Mouse (Mus musculus) kidney, embryonic 14.5 days (tissue): Measurements from ENCODE around the gene 1700020A23Rik. TPM values are rescaled to one million over a fixed set of nuclear protein-coding genes. Genes with fewer than 3 reads are reported as not detected.
"Not testable (repeated sequence)": the region's sequence is repeated elsewhere in the genome, so short reads cannot be mapped to it uniquely, and the experiment has no call there.

Experiments used
- ATAC-seq: fragments of 200-750 bp; cut with Nextera tagmentation; 2 replicates; pipeline ENCODE4 v1.8.0; 2017; ENCODE audit warnings: moderate number of reproducible peaks, mild to moderate bottlenecking, moderate TSS enrichment, moderate library complexity; ENCODE audit not compliant: low FRiP score, low TSS enrichment
- H3K27ac ChIP-seq: fragments of 300-500 bp; sonication (generic); 2 replicates; pipeline ENCODE4 v1.5.1; 2014; ENCODE audit warnings: low read depth, mild to moderate bottlenecking, low read length, moderate library complexity, mixed read lengths
- H3K27me3 ChIP-seq: fragments of 300-500 bp; sonication (generic); 2 replicates; pipeline ENCODE4 v1.6.1; 2014; ENCODE audit warnings: mild to moderate bottlenecking, low read length; ENCODE audit not compliant: control insufficient read depth, insufficient read depth
- H3K36me3 ChIP-seq: fragments of 300-500 bp; sonication (generic); 2 replicates; pipeline ENCODE4 v1.6.1; 2014; ENCODE audit warnings: low read length, mixed read lengths; ENCODE audit not compliant: control insufficient read depth, insufficient read depth
- H3K4me1 ChIP-seq: fragments of 300-500 bp; sonication (generic); 2 replicates; pipeline ENCODE4 v1.6.1; 2014; ENCODE audit warnings: low read length, mixed read lengths; ENCODE audit not compliant: control insufficient read depth, insufficient read depth
- H3K4me2 ChIP-seq: fragments of 300-500 bp; sonication (generic); replicated peaks from 2 replicates; pipeline ENCODE4 v1.6.1; 2014; ENCODE audit warnings: low read depth, mild to moderate bottlenecking, low read length
- H3K4me3 ChIP-seq: fragments of 300-500 bp; sonication (generic); 2 replicates; pipeline ENCODE4 v1.5.1; 2014; ENCODE audit warnings: mild to moderate bottlenecking, low read length
- H3K9ac ChIP-seq: fragments of 300-500 bp; sonication (generic); 2 replicates; pipeline ENCODE4 v1.6.1; 2014; ENCODE audit warnings: low read depth, mild to moderate bottlenecking, low read length, moderate library complexity
- H3K9me3 ChIP-seq: fragments of 300-500 bp; sonication (generic); 2 replicates; pipeline ENCODE4 v1.6.1; 2016; ENCODE audit warnings: low read length; ENCODE audit not compliant: control insufficient read depth
- WGBS: fragments of 180-500 bp; shearing (Covaris S2); extraction: QIAGEN DNeasy Blood & Tissue Kit; methylation state at CpG from one replicate; pipeline ENCODE4 v1.1.7; 2014; 5-methylcytosine and 5-hydroxymethylcytosine counted together
- polyA plus RNA-seq: library from polyadenylated mRNA; unstranded; fragments of >200 nt; fragmentation: Nextera tagmentation; extraction: Ambion mirVana; gene quantifications from 2 replicates; pipeline ENCODE4 v1.2.1, GENCODE M21; 2014

1700020A23Rik gene
- polyA plus RNA-seq, result 0.40 TPM in 1 of 2 replicates, not detected in the other

DNA sequence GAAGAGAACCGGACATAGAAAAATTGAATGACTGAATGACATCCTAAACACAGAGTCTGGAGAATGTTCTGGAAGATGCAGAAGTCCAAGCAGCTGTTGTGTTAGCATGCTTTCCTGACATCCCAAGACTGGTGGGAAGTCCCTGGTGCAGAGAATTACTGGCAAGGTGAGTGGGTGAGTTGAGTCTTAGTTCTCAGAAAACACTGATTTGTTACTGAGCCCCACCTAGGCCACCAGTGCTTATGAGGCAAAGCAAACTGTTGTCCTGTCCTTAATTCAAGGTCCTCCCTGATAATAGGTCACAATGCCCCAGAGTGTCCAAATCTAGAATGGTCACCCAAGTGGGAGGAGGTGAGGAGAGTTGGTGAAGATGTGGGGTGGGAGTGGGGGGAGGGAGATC is at the start of gene 1700020A23Rik, which contains the start of gene Gm28372:
Gene 1700020A23Rik, plus strand, starts transcription at position 321 of the 400 bp plus-strand sequence.
Gene Gm28372, plus strand, starts transcription at position 301 of the 400 bp plus-strand sequence.
- Histone ChIP-seq H3K27me3 (no peaks in the 10 kb centered on the region), H3K4me3 (no peak within 1 kb of the TSS), H3K9me3 (no peaks in the 10 kb centered on the region), H3K36me3 (no peaks in the 10 kb centered on the region), H3K4me1 (peaks cover 9% of the 10 kb centered on the region; the same call in 1 of the 2 replicates), H3K9ac (no peak within 1 kb of the TSS), H3K27ac (no peak within 1 kb of the TSS), H3K4me2 (no peak within 1 kb of the TSS)
- ATAC-seq, result no peak
- 88% methylated on average over 1 of the region's 1 CpGs for WGBS

DNA sequence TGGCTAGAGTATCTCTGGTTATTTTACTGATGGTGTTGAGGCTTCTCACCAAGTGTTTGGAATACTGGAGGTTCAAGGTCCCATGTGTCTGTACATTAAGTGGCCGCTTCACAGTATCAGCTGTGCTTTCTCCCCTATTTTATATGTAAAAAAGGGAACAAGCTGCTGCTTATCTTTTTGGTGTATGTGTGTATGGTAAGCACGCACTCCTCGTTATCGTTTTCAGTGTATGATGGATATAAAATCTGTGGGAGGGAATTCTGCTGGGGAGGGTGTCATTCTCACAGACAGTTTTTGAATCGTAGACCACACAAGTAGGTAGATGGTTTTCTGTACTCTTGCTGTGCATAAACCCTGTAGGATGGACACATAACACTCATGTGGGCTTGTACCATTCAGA is 47.5 kb upstream of the 1700020A23Rik start:
- H3K36me3 ChIP-seq, result no peaks in the 10 kb centered on the region
- H3K27me3 ChIP-seq, result peaks cover 30% of the 10 kb centered on the region
- no peak overlapping the region for H3K4me3 ChIP-seq
- 93% methylated on average over 5 of the region's 5 CpGs for WGBS
- no peaks in the 10 kb centered on the region for H3K9me3 ChIP-seq
- no peak overlapping the region for H3K9ac ChIP-seq
- H3K4me1 ChIP-seq, result no peaks in the 10 kb centered on the region
- ATAC-seq, result no peak
- H3K4me2 ChIP-seq, result no peak overlapping the region
- no peak overlapping the region for H3K27ac ChIP-seq

DNA sequence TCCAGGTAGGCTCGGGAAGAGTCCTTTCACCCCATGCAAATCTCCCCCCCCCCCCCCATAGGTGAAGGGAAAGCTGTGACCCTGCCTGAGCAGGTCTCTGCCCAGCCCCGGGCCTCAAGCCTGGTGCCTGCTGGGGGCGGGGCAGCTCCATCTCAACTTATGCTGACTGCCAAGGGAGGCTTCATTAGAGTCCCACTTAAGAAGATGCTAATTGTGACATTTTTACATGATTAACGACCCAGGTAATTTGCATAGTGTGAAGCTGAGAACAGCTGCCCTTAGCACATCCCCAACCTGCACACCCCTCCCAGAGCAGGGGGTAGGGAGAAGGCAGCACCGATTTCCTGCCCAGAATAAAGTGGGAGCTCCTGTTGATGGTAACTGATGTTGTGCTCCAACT is 46.2 kb upstream of the 1700020A23Rik start:
- Histone ChIP-seq H3K9ac (no peak overlapping the region), H3K4me1 (no peaks in the 10 kb centered on the region), H3K27me3 (peaks cover 42% of the 10 kb centered on the region), H3K36me3 (no peaks in the 10 kb centered on the region), H3K27ac (no peak overlapping the region), H3K9me3 (no peaks in the 10 kb centered on the region), H3K4me3 (no peak overlapping the region), H3K4me2 (no peak overlapping the region)
- no peak for ATAC-seq
- 15% methylated on average over 5 of the region's 5 CpGs for WGBS

DNA sequence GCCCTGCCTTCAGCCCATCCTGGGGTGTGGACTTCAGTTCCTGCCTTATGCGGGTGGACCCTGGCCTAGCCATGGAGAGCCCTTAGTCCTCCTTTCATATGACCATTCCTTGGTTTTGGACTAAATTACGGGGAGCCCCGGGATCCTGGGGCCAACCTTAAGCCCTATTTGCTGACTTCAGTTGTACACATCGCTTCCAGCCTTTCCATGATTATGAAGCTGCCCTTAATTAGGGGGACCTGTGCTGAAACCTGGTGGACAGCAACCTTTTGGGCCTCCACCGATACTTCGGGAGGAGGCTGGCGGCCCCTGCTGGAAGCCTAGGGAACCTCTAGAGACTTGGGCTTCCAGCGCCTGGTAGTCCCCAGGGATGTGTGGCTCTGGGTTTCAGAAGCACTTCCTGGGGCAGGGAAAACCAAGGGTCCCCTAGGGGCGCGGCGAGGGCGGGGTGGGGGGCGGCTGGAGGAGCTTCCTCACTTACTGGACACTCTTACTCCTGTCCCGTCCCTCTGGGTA is 42.5 kb upstream of the 1700020A23Rik start:
- Histone ChIP-seq H3K9ac (no peak overlapping the region), H3K27me3 (peaks cover 42% of the 10 kb centered on the region), H3K4me2 (no peak overlapping the region), H3K27ac (no peak overlapping the region), H3K9me3 (no peaks in the 10 kb centered on the region), H3K4me1 (no peaks in the 10 kb centered on the region), H3K4me3 (no peak overlapping the region), H3K36me3 (no peaks in the 10 kb centered on the region)
- ATAC-seq, result peak; percentile 50; the same call in 1 of the 2 replicates
- 4% methylated on average over 14 of the region's 14 CpGs for WGBS

DNA sequence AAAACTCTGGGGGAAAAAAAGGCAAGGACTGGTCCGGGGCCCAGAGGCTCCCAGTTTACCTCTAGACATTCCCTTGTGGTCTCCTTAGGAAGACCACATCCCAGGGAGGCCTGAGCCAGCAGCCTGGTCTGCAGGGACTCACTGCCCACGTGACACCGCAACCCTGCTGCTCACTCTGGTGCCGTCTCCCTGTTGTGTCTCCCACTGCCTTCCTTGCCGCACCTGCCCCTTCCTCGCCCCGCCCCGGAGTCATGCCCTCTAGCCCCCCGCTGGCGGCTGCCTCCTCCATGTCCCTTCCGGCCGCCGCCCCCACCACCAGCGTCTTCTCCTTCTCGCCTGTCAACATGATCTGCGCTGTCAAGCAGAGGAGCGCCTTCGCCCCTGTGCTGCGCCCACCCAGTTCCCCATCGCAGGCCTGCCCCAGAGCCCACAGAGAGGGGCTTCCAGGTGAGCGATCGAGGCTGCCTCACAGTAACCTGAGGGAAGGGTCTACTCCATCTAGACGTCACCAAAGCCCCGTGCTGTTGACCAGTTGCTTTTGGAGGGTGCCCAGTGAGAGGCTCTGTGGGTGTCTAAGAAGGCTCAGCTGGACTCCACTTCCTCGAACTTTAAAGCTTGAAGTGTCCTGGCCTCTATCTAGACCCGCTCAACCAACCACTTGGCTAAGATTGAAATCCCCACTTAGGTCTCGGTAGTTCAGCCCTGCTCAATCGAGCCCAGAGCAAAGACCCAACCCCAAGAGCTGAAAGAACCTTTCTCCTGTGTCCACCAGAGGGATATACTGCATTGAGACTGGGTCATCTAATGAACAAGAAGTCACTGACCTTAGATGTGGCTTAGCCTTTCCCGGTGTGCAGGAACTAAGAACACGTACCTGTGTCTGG is 39.6 kb upstream of the 1700020A23Rik start:
- no peaks in the 10 kb centered on the region for H3K36me3 ChIP-seq
- H3K27me3 ChIP-seq, result peaks cover 25% of the 10 kb centered on the region
- peak; percentile 76 for ATAC-seq
- peak overlapping the region; percentile 40 for H3K4me3 ChIP-seq
- H3K4me1 ChIP-seq, result no peaks in the 10 kb centered on the region
- no peaks in the 10 kb centered on the region for H3K9me3 ChIP-seq
- WGBS, result 7% methylated on average over 28 of the region's 30 CpGs
- H3K27ac ChIP-seq, result no peak overlapping the region
- peak overlapping the region; percentile 43 for H3K9ac ChIP-seq
- H3K4me2 ChIP-seq, result peak overlapping the region; percentile 70

DNA sequence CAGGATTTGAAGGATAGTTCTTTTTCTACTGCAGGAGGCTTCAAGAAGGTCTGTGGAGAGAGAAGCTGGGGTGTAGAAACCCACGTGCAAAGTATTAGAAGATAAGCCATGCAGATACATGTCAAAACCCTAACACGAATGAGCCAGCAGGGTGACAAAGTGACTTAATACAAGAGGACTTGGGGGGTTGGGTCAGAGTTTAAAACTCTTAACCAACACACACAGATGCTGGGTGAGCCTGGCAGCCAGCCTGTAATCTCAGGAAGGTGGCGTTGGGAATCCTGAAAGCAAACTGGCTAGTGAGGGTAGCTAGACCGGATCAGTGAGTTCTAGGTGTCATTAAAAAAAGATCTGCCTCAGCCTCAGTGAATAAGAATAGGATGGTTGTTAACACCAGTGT is 37.7 kb upstream of the 1700020A23Rik start:
- Histone ChIP-seq H3K36me3 (no peaks in the 10 kb centered on the region), H3K9me3 (no peaks in the 10 kb centered on the region), H3K4me1 (no peaks in the 10 kb centered on the region), H3K9ac (no peak overlapping the region), H3K27me3 (peaks cover 14% of the 10 kb centered on the region), H3K4me3 (no peak overlapping the region), H3K4me2 (no peak overlapping the region), H3K27ac (no peak overlapping the region)
- no peak for ATAC-seq
- WGBS, result 65% methylated on average over 4 of the region's 4 CpGs

- H3K4me1 ChIP-seq, ATAC-seq, H3K27me3 ChIP-seq, H3K9ac ChIP-seq, H3K4me2 ChIP-seq, H3K36me3 ChIP-seq, H3K4me3 ChIP-seq, H3K9me3 ChIP-seq, H3K27ac ChIP-seq: not testable (repeated sequence)
- WGBS, result 54% methylated on average over 1 of the region's 1 CpGs
Measured at GRCm38 (mm10) chr2:130373026-130373425, 32.0 kb upstream of the 1700020A23Rik start.

DNA sequence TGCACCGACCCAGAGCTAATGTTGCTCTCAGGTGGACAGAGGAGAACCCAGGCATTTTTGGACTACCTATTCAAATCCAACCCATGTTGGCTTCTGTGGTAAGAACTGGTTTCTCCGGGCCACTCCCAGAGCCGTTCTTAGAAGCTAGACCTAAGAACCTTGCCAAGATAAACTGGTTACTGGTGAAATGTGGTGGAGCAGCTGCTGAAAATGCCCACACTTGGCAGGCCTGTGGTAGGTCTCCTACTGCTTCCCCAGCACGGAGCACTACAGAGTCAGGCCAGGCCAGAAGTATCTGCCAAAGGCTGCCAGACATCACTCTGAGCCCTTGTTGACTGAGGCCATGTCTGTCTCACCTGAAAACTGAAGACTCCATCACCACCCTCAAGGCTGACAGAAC is 30.1 kb upstream of the 1700020A23Rik start:
- WGBS, result 83% methylated on average over 4 of the region's 4 CpGs
- no peak for ATAC-seq
- H3K9me3 ChIP-seq, result no peaks in the 10 kb centered on the region
- no peak overlapping the region for H3K4me2 ChIP-seq
- H3K36me3 ChIP-seq, result no peaks in the 10 kb centered on the region
- H3K27ac ChIP-seq, result no peak overlapping the region
- H3K9ac ChIP-seq, result no peak overlapping the region
- no peaks in the 10 kb centered on the region for H3K27me3 ChIP-seq
- no peaks in the 10 kb centered on the region for H3K4me1 ChIP-seq
- no peak overlapping the region for H3K4me3 ChIP-seq

- Histone ChIP-seq H3K9ac (no peak overlapping the region), H3K36me3 (no peaks in the 10 kb centered on the region), H3K4me2 (no peak overlapping the region), H3K4me1 (no peaks in the 10 kb centered on the region), H3K9me3 (no peaks in the 10 kb centered on the region), H3K27me3 (no peaks in the 10 kb centered on the region; the same call in 1 of the 2 replicates), H3K4me3 (no peak overlapping the region), H3K27ac (no peak overlapping the region)
- peak; percentile 71; the same call in 1 of the 2 replicates for ATAC-seq
- 24% methylated on average over 3 of the region's 3 CpGs for WGBS
Measured at GRCm38 (mm10) chr2:130383205-130383604, 21.9 kb upstream of the 1700020A23Rik start.
